Mouse (Mus musculus) C2C12 (cell line): ENCODE data around the gene Tldc2. TPM values are rescaled to one million over a fixed set of nuclear protein-coding genes. Genes with fewer than 3 reads are reported as not detected.
A peak's percentile ranks its signal among the peaks of the same experiment; 100 is the strongest.

Experiments used
- H3K27me3 ChIP-seq: one replicate; pipeline ENCODE4 v1.6.1; 2011; ENCODE audit not compliant: control insufficient read depth, insufficient read depth, insufficient read length
- H3K36me3 ChIP-seq: one replicate; pipeline ENCODE4 v1.6.1; 2011; ENCODE audit not compliant: control insufficient read depth, insufficient read depth
- H3K4me3 ChIP-seq: one replicate; pipeline ENCODE4 v1.5.1; 2011; ENCODE audit warnings: mild to moderate bottlenecking, control low read depth; ENCODE audit not compliant: poor library complexity, insufficient read depth, severe bottlenecking
- H3K79me2 ChIP-seq: one replicate; pipeline ENCODE4 v1.6.1; 2011; ENCODE audit not compliant: control insufficient read depth, insufficient read depth
- H3K79me3 ChIP-seq: one replicate; pipeline ENCODE4 v1.6.1; 2011; ENCODE audit warnings: low read depth, control low read depth
- H3ac ChIP-seq: one replicate; pipeline ENCODE3; 2011; ENCODE audit warnings: low read depth; ENCODE audit not compliant: control insufficient read depth, insufficient read length
- CEBPB ChIP-seq: IDR thresholded peaks from one replicate; pipeline ENCODE4 v1.6.1; 2011; ENCODE audit warnings: low read depth, mild to moderate bottlenecking, control low read depth, moderate library complexity
- CTCF ChIP-seq: IDR thresholded peaks from one replicate; pipeline ENCODE4 v1.5.1; 2011; ENCODE audit not compliant: control insufficient read depth, insufficient read depth, insufficient read length
- FOSL1 ChIP-seq: IDR thresholded peaks from one replicate; pipeline ENCODE4 v1.8.0; 2011; ENCODE audit warnings: mild to moderate bottlenecking, low read length; ENCODE audit not compliant: poor library complexity, insufficient read depth, severe bottlenecking
- MAX ChIP-seq: IDR thresholded peaks from one replicate; pipeline ENCODE4 v1.6.1; 2011; ENCODE audit warnings: mild to moderate bottlenecking, control low read depth
- MYOD1 ChIP-seq: IDR thresholded peaks from one replicate; pipeline ENCODE4 v1.6.1; 2011; ENCODE audit warnings: low read depth; ENCODE audit not compliant: control insufficient read depth, insufficient read length
- MYOG ChIP-seq: IDR thresholded peaks from one replicate; pipeline ENCODE4 v1.6.1; 2011; ENCODE audit not compliant: control insufficient read depth, insufficient read length; ENCODE audit errors: extremely low read depth
- USF1 ChIP-seq: IDR thresholded peaks from one replicate; pipeline ENCODE4 v1.6.1; 2011; ENCODE audit warnings: low read depth, mild to moderate bottlenecking, control low read depth, moderate library complexity
- polyA plus RNA-seq: library from polyadenylated mRNA; unstranded; fragments of >200 nt; fragmentation: generic; extraction: Trizol; gene quantifications from one replicate; pipeline ENCODE4 v1.2.1, GENCODE M21; 2012; ENCODE audit warnings: missing spikeins

Tldc2 gene
- polyA plus RNA-seq, 1 experiment, result not detected

DNA sequence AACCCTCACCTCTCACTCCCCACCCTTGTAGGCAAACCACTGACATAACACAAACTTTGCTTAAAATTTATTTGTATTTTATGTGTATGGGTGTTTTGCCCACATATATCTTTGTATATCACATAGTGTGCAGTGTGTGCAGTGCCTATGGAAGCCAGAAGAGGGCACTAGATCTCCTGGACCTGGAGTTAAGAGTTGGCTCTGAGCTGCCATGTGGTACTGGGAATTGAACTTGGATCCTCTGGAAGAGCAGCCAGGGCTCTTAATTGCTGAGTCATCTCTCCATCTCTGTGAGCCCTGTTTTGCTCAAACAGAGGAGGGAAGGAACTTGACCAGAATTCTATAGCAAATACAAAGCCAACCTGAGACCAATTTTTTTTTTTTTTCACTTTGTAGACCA is 42.9 kb upstream of the Tldc2 start:
- Histone ChIP-seq H3K4me3 (no peak overlapping the region), H3K27me3 (no peaks in the 10 kb centered on the region), H3K79me3 (peaks cover 4% of the 10 kb centered on the region), H3ac (no peak overlapping the region), H3K79me2 (peaks cover 35% of the 10 kb centered on the region), H3K36me3 (peaks cover 74% of the 10 kb centered on the region)
- TF ChIP-seq FOSL1 (no peak), CTCF (peak; percentile 20)

DNA sequence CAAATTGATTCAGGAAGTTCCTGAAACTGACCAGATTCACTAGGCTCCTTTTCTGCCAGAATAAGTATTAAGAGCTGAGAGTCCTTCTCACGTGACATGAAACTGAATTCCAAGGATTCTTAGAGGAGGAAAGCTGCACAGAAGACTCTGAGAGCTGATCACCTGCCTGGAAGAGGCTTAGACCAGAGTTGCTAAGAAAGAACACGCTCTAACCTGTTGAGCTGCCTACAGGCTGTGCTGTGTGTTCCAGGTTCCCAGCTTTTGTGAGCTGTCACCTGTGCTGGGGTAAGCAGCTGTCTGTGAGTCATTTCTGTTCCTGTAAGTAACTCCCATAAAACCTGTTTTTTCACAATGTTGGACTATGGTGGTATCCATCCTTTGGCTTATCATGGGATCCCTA is 40.9 kb upstream of the Tldc2 start:
- peaks cover 43% of the 10 kb centered on the region for H3K79me2 ChIP-seq
- TF ChIP-seq CTCF (no peak), USF1 (no peak), MAX (no peak), MYOG (no peak), CEBPB (no peak), MYOD1 (no peak), FOSL1 (no peak)
- H3K4me3 ChIP-seq, result no peak overlapping the region
- no peaks in the 10 kb centered on the region for H3K27me3 ChIP-seq
- peaks cover 70% of the 10 kb centered on the region for H3K36me3 ChIP-seq
- H3K79me3 ChIP-seq, result peaks cover 7% of the 10 kb centered on the region
- no peak overlapping the region for H3ac ChIP-seq

DNA sequence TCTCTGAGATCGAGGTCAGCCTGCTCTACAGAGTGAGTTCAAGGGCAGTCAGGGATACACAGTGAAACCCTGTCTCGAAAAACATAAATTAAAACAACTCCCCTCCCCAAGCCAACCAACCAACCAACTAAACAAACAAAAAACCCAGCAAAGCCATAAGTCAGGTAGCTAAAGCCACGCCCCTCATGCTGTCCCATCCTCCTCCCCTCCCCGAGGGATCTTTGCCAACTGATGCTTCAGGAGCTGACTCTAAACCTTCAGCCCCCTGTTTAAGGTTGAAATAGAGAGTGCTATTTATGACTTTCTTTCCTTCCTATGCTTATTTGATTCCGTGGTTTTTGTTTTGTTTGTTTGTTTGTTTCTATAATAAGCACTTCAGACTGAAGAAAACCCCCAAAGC is 39.9 kb upstream of the Tldc2 start:
- TF ChIP-seq USF1, result no peak
- TF ChIP-seq FOSL1, result no peak
- no peak for TF ChIP-seq CTCF
- TF ChIP-seq MAX, result no peak
- no peak for TF ChIP-seq MYOG
- no peak for TF ChIP-seq MYOD1
- no peak for TF ChIP-seq CEBPB
- Histone ChIP-seq H3K27me3 (no peaks in the 10 kb centered on the region), H3ac (no peak overlapping the region), H3K79me2 (peaks cover 43% of the 10 kb centered on the region), H3K36me3 (peaks cover 66% of the 10 kb centered on the region), H3K4me3 (no peak overlapping the region), H3K79me3 (peaks cover 7% of the 10 kb centered on the region)

DNA sequence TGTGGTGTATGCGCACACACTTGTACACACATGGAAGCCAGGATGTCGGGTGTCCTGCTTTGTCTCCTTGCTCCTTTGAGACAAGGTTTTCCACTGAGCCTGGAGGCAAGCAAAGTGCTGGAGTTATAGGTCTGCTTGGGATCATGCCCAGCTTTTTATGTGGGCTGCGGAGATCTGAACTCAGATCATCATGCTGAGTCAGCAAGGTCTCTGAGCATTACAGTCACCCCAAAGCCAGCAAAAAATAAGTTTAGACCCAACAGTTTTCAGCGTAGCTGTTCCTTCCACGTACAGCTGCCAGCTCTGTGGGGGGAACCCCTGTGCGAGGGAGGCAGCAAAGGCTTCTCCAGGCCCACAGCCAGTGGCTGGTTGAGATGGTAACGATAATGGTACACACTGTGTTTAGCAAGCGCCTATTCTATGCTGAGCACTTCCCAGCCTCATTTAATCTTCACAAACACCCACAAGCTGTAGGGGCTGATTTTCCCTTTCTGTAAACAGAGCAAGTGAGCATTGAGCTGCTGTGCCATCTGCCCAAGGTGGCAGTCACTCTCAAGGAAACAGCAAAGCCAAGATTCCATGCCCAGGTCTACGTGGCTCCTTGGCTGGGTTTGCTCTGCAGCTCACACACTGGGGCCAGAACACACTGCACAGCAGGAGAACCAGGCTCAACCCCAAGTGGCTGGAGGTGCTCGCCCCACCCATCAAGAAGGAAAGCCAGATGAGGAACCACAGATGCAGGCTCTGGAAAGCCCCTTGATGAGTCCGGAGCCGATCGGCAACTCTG is 38.3 kb upstream of the Tldc2 start:
- TF ChIP-seq CEBPB (no peak), MAX (no peak), USF1 (no peak), MYOD1 (no peak), CTCF (no peak), MYOG (no peak), FOSL1 (no peak)
- H3K79me3 ChIP-seq, result peaks cover 6% of the 10 kb centered on the region
- H3K4me3 ChIP-seq, result no peak overlapping the region
- H3K79me2 ChIP-seq, result peaks cover 37% of the 10 kb centered on the region
- no peaks in the 10 kb centered on the region for H3K27me3 ChIP-seq
- peaks cover 69% of the 10 kb centered on the region for H3K36me3 ChIP-seq
- H3ac ChIP-seq, result no peak overlapping the region

DNA sequence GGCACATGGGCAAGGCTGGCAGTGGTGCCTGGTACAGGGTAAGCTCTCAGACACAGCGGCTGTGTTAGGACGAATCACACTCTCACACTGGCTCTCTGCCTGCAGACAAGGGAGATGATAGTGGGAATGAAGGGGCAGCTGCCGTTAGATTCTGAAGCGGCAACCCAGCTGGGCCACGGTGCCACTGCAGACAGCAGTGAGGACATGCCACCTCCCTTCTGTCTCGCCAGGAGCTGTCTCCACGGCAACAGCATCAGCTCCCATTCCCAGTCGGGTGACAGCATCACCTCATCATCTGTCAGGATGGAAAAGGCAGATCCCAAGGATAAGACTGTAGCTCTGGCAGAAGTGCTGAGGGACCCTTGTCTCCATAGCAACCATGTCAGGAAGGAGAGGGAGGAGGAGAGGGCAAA is 37.0 kb upstream of the Tldc2 start:
- peaks cover 34% of the 10 kb centered on the region for H3K79me2 ChIP-seq
- peaks cover 70% of the 10 kb centered on the region for H3K36me3 ChIP-seq
- H3K4me3 ChIP-seq, result no peak overlapping the region
- H3K27me3 ChIP-seq, result no peaks in the 10 kb centered on the region
- H3ac ChIP-seq, result no peak overlapping the region
- H3K79me3 ChIP-seq, result peaks cover 4% of the 10 kb centered on the region
- TF ChIP-seq CTCF (no peak), MYOD1 (no peak)

DNA sequence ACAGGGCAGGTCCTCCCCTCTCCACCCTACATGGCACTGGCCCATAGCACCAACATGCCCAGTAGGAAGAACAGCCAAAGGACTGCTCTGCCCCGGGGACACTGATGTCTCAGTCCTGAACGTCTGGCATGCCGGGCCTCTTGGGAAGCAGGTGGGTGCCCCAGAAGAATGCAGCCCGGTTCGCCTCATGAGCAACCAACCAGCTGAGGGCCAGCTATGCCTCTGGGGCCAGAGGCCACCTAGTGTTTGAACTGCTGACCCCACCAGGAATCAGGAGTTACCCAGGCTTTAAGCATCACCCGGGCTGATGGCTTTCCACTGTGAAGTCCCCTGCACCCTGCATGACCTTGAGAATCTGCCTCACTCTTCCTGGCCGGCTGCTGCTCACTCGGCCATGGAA is 34.4 kb upstream of the Tldc2 start:
- no peak for TF ChIP-seq MYOG
- no peak for TF ChIP-seq CEBPB
- TF ChIP-seq CTCF, result no peak
- TF ChIP-seq USF1, result no peak
- no peak for TF ChIP-seq MAX
- no peak for TF ChIP-seq MYOD1
- no peak for TF ChIP-seq FOSL1
- Histone ChIP-seq H3K79me2 (peaks cover 24% of the 10 kb centered on the region), H3K79me3 (peaks cover 4% of the 10 kb centered on the region), H3ac (no peak overlapping the region), H3K36me3 (peaks cover 48% of the 10 kb centered on the region), H3K27me3 (no peaks in the 10 kb centered on the region), H3K4me3 (no peak overlapping the region)
